In the genomic region with DNA sequence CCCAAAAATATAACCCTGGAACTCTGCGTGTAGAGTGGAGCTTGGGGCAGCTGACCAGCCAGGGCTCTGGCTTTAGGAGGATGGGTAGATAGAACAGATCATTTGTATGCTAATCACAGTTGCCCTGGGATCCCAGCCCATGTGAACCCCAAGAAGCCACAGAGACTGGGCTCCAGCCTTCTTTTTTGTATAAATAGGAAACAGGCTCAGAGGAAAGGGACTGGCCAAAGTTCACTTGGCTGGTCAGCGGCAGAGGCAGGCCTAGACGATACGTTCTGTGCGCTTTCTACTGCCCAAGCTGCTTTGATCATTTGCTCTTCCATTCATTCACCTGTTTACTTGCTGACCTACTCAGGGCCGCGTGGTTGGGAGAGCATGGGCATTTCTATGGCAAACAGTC, we compare ENCODE assay signal across 14 mouse cellular contexts. TPM values are rescaled to one million over a fixed set of nuclear protein-coding genes. Genes with fewer than 3 reads are reported as not detected.
"Had no signal": no experiment of that assay in that cellular context is flagged by ENCODE, and none has a peak within 500 bp of the region (broad histone marks: within the 10 kb centered on the region; RNA-seq: fewer than 3 reads in every experiment).

No protein-coding gene starts in this region.

- DNase-seq: kidney, adult 11 months; layer of hippocampus, postnatal 36 days; left cerebral cortex, postnatal 4 days; liver, embryonic 13.5 days; lung, adult 18-20 months; right cerebral cortex, adult 18-20 months; right cerebral cortex, postnatal 4 days; spleen, adult 18-20 months; thymus, adult 2 months; thymus, postnatal 25 days had no signal

- H3K4me3 ChIP-seq: limb, embryonic 13.5 days; liver, embryonic 13.5 days; midbrain, embryonic 12.5 days; neural tube, embryonic 13.5 days had no signal

- H3K27ac ChIP-seq: limb, embryonic 13.5 days; liver, embryonic 13.5 days; midbrain, embryonic 12.5 days; neural tube, embryonic 13.5 days had no signal

RNA-seq across cellular contexts. Expression of gene Lhx2, which starts 27.1 kb away (rescaled TPM):
- total RNA-seq: megakaryocyte-erythroid progenitor cell, adult 5-6 weeks had no signal
